Mouse (Mus musculus): ENCODE results near the gene Gm13083. TPM values are rescaled to one million over a fixed set of nuclear protein-coding genes. Genes with fewer than 3 reads are reported as not detected.
"Not testable (repeated sequence)": the region's sequence is repeated elsewhere in the genome, so short reads cannot be mapped to it uniquely, and the experiment has no call there.

The Gm13083 gene
- total RNA-seq (2021) = not detected
- long read RNA-seq, experiment 1 = 0 reads
- long read RNA-seq, experiment 2 = 0 reads

- not testable (repeated sequence) for DNase-seq (ENCODE audit: low spot score in 2 of 2)
Measured at GRCm38 (mm10) chr4:143614703-143615102, at the start of gene Gm13083. Gene Gm13083, plus strand, starts transcription at chr4:143615003.

- not testable (repeated sequence) for DNase-seq (ENCODE audit: low spot score in 2 of 2)
Measured at GRCm38 (mm10) chr4:143611927-143612326, 2.9 kb upstream of the Gm13083 start.

GRCm38 (mm10) chr4:143618101-143618500 is 3.3 kb downstream of the Gm13083 start:
- not testable (repeated sequence) for DNase-seq (ENCODE audit: low spot score in 2 of 2)

- not testable (repeated sequence) for DNase-seq (ENCODE audit: low spot score in 2 of 2)
Measured at GRCm38 (mm10) chr4:143657146-143657545, 42.3 kb downstream of the Gm13083 start, which contains the start of gene Gm13088. Gene Gm13088, minus strand, starts transcription at chr4:143657246.

Other genes starting within 250 kb of the Gm13083 start
- under 1 TPM; 0.16 to 0.20 TPM for gene Pramel1, start 220.6 kb upstream of the Gm13083 start, total RNA-seq (2021)
- 10 to 100 TPM in 1 of 2 experiments, 1 to 10 TPM in 1; 9.3 to 13.7 TPM for gene Pramef8, start 202.6 kb upstream of the Gm13083 start, total RNA-seq (2021)
- gene Oog4, start 164.7 kb upstream of the Gm13083 start, total RNA-seq (2021) = not detected
- gene Gm13043, start 103.7 kb upstream of the Gm13083 start, total RNA-seq (2021) = not detected
- not detected for gene Gm13040, start 79.0 kb upstream of the Gm13083 start, total RNA-seq (2021)
- not detected for gene BC080695, start 63.3 kb upstream of the Gm13083 start, total RNA-seq (2021)
- gene Gm13057, start 63.3 kb upstream of the Gm13083 start, total RNA-seq (2021) = not detected
- gene Gm13088, start 42.2 kb downstream of the Gm13083 start, total RNA-seq (2021) = not detected
- gene Gm13089, start 87.7 kb downstream of the Gm13083 start, total RNA-seq (2021) = not detected
- not detected for gene Gm13078, start 104.5 kb downstream of the Gm13083 start, total RNA-seq (2021)
- gene Gm13023, start 174.3 kb downstream of the Gm13083 start, total RNA-seq (2021) = not detected
- gene Gm13084, start 201.1 kb downstream of the Gm13083 start, total RNA-seq (2021) = not detected
- gene Gm13103, start 231.5 kb downstream of the Gm13083 start, total RNA-seq (2021) = not detected

Measured in gastrocnemius, postnatal 4 days (tissue).